Mouse (Mus musculus): ENCODE measurements around the gene Dmap1. TPM values are rescaled to one million over a fixed set of nuclear protein-coding genes. Genes with fewer than 3 reads are reported as not detected.

The Dmap1 gene
- polyA plus RNA-seq (2015; fragmentation: Nextera tagmentation; extraction: Ambion mirVana): 77.7 and 80.5 TPM in 2 replicates

DNA sequence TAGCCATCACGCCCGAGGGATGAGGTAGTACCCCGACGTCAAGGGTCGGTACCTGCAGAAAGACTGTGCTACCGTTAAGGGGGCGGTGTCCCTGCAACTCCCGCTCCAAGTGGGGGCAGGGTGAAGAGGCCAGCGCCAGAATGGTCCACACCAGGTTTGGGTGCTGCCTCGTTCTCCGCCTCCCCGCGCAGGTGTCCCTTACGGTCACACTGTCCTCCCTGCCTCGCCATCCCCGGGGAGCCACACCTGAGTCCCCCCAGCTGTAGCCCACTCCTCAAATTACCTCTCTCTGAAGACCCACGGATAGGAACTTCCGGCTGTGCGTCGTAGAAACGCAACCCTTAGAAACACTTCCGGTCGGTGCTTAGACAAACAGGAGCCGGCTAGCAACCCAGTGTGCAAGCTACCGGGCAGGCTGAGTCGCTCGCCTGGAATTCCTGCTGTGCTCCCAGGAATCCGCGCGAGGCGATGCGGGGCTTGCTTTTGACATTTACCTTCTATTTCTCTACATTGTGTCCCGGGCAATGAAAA is at the start of gene Dmap1:
Dmap1 (minus strand) TSS at position 343 of the 531 bp plus-strand sequence.
- H3K9ac ChIP-seq (ENCODE audit: low read depth, low read length): peak within 1 kb of the TSS; percentile 84
- under 1% methylated on average over 33 of the region's 33 CpGs for WGBS
- H3K9me3 ChIP-seq (ENCODE audit: control insufficient read depth, low read length): no peaks in the 10 kb centered on the region
- peaks cover 11% of the 10 kb centered on the region for H3K4me1 ChIP-seq (ENCODE audit: control insufficient read depth, insufficient read depth, low read depth, low read length)
- H3K4me2 ChIP-seq (ENCODE audit: low read length): peak within 1 kb of the TSS; percentile 76
- H3K36me3 ChIP-seq (ENCODE audit: control insufficient read depth, insufficient read depth, low read length): peaks cover 10% of the 10 kb centered on the region
- no peaks in the 10 kb centered on the region for H3K27me3 ChIP-seq (replicated peaks; ENCODE audit: control insufficient read depth, insufficient read depth, low read length)
- ATAC-seq: peak; percentile 92
- H3K27ac ChIP-seq (ENCODE audit: low read depth, low read length): peak within 1 kb of the TSS; percentile 65
- peak within 1 kb of the TSS; percentile 68 for H3K4me3 ChIP-seq (ENCODE audit: low read length)

DNA sequence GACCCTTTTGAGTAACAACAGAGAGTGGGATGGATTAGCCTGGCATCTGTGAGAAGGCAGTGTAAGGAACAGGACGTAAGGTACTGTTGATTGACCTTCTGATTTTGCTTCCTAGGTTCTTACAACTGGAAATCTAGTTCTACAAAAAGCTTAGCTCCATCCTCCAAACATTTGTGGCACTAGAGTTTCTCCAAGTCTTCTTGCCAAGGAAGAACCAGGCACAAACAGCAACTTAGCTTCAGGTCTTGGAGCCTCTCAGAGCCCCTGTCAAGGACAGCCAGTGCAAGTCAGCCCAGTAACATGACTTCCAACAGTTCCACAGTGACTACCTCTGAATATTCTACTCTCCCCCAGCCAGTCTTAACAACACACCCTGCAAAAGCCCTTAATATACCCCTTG is 42.0 kb upstream of the Dmap1 start, which contains the start of gene Gm12845:
Gm12845 (plus strand) TSS at position 301 of the 400 bp plus-strand sequence.
- Histone ChIP-seq H3K9me3 (ENCODE audit: control insufficient read depth, low read length) (no peaks in the 10 kb centered on the region), H3K27ac (ENCODE audit: low read depth, low read length) (no peak within 1 kb of the TSS), H3K27me3 (replicated peaks; ENCODE audit: control insufficient read depth, insufficient read depth, low read length) (no peaks in the 10 kb centered on the region), H3K4me2 (ENCODE audit: low read length) (no peak within 1 kb of the TSS), H3K4me1 (ENCODE audit: control insufficient read depth, insufficient read depth, low read depth, low read length) (no peaks in the 10 kb centered on the region), H3K9ac (ENCODE audit: low read depth, low read length) (no peak within 1 kb of the TSS), H3K4me3 (ENCODE audit: low read length) (no peak within 1 kb of the TSS), H3K36me3 (ENCODE audit: control insufficient read depth, insufficient read depth, low read length) (no peaks in the 10 kb centered on the region)
- no peak for ATAC-seq
- WGBS: 100% methylated on average over 1 of the region's 1 CpGs

DNA sequence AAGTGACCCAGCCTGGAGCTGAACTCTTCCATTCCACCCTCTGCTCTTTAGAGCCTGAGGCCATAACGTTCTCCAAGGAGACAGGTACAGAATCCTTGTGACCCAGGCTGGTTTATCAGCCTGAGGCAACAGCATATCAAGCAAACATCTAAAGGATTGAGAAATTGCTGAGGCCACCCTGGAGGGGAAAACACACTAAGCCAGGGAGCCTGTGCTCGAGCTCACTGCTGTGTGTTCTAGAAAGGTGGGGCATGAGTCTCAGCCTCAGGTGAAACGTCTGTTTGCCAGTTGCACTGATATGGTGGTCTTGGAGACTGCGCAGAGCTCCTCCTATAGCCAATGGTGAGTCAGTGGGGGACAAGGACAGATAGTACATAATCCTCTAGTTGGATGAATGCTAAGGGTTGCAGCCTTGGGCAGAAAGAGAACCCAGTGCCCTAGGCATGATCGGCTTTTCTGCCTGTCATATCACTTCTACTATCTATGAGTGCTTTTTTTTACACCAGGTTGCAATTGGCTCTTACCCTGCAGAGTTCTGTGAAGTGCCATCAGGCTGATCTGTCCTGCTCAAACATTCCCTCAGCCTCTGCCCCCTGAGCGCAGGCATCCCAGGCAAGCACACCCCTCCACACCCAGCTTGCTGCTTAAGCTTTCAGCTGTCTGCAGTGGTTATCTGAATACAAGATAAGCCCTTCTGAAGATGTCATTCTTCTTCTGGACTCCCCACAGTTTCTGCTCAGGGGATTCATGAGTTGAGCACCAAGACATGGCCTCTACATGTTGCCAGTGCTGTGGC is 31.4 kb upstream of the Dmap1 start:
- H3K4me3 ChIP-seq (ENCODE audit: low read length): no peak overlapping the region
- H3K9me3 ChIP-seq (ENCODE audit: control insufficient read depth, low read length): no peaks in the 10 kb centered on the region
- no peak for ATAC-seq
- 88% methylated on average over 6 of the region's 6 CpGs for WGBS
- no peaks in the 10 kb centered on the region for H3K36me3 ChIP-seq (ENCODE audit: control insufficient read depth, insufficient read depth, low read length)
- H3K27me3 ChIP-seq (replicated peaks; ENCODE audit: control insufficient read depth, insufficient read depth, low read length): no peaks in the 10 kb centered on the region
- H3K4me2 ChIP-seq (ENCODE audit: low read length): no peak overlapping the region
- no peak overlapping the region for H3K27ac ChIP-seq (ENCODE audit: low read depth, low read length)
- no peaks in the 10 kb centered on the region for H3K4me1 ChIP-seq (ENCODE audit: control insufficient read depth, insufficient read depth, low read depth, low read length)
- H3K9ac ChIP-seq (ENCODE audit: low read depth, low read length): no peak overlapping the region

DNA sequence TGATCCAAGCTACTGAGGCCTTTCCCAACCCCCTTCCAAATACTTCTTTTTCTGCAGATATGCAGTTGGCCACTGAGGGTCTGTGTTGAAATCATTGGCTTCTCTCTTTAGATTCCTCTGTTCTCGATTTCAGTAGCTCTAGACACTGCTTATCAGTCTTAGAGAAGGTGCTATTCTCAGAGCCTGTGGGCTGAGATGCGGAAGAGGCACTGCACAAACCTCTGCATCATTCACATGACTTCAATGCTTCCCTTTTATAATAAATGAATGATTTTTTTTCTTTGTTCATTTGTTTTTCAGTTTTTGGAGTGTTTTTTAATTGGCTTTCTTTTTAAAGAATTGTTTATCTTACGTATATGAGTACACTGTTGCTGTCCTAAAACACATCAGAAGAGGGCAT is 30.2 kb upstream of the Dmap1 start:
- no peak overlapping the region for H3K4me2 ChIP-seq (ENCODE audit: low read length)
- no peak overlapping the region for H3K27ac ChIP-seq (ENCODE audit: low read depth, low read length)
- WGBS: 86% methylated on average over 3 of the region's 3 CpGs
- no peaks in the 10 kb centered on the region for H3K4me1 ChIP-seq (ENCODE audit: control insufficient read depth, insufficient read depth, low read depth, low read length)
- H3K9ac ChIP-seq (ENCODE audit: low read depth, low read length): no peak overlapping the region
- H3K27me3 ChIP-seq (replicated peaks; ENCODE audit: control insufficient read depth, insufficient read depth, low read length): no peaks in the 10 kb centered on the region
- no peaks in the 10 kb centered on the region for H3K36me3 ChIP-seq (ENCODE audit: control insufficient read depth, insufficient read depth, low read length)
- no peak overlapping the region for H3K4me3 ChIP-seq (ENCODE audit: low read length)
- H3K9me3 ChIP-seq (ENCODE audit: control insufficient read depth, low read length): no peaks in the 10 kb centered on the region
- no peak for ATAC-seq

DNA sequence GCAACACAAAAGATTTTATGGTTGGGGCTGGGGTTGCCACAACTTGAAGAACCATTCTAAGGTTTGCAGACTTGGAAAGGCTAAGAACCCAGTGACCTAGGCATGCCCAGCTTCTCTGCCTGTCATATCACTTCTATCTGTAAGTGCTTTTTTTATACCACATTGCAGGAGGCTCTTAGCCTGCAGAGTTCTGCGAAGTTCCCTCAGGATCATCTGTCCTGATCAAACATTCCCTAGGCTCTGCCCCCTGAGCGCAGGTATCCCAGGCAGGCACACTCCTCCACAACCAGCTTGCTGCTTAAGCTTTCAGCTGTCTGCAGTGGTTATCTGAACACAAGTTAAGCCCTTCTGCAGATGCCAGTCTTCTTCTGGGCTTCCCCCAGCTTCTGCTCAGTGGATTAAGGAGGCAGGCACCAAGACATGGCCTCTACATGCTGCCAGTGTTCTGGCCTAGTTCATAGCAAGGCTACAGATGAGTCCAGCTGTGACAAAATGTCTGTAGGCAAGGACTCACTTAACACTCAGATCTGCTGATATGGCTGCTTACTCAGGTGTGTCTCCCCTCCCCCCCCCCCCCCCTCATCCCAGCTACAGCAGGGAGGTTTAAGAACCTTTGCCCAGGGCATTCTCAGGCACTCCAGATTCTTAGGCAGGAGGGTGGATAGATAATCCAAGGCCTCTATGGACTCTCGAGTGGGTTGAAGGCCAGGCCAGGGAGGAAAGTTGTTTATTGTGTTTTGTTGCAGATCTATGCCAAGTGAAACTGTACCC is 26.9 kb upstream of the Dmap1 start:
- ATAC-seq: no peak
- no peaks in the 10 kb centered on the region for H3K9me3 ChIP-seq (ENCODE audit: control insufficient read depth, low read length)
- H3K27ac ChIP-seq (ENCODE audit: low read depth, low read length): no peak overlapping the region

DNA sequence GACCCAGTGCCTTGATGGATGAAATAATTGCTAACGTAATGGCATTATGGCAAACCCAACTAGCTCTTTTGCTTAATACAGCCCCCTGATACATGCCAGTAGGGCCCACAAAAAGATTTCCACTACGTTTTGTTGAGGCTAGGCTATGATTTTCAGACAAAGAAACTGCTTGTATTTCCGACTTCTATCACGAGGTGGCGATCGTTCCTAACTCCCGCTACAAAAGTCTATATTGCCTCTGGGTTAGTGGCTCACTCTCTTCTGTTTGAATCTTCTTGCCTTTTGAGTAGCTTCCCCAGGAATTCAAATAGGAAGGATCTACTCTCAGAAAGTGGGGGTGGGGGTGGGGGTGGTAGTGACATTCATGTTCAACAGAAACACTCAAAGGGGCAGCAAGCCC is 23.3 kb upstream of the Dmap1 start:
- no peak overlapping the region for H3K4me3 ChIP-seq (ENCODE audit: low read length)
- H3K9me3 ChIP-seq (ENCODE audit: control insufficient read depth, low read length): no peaks in the 10 kb centered on the region

More for the DNA sequence above, 26.9 kb upstream of the Dmap1 start:
- Histone ChIP-seq H3K9ac (ENCODE audit: low read depth, low read length) (no peak overlapping the region), H3K27me3 (replicated peaks; ENCODE audit: control insufficient read depth, insufficient read depth, low read length) (no peaks in the 10 kb centered on the region), H3K4me1 (ENCODE audit: control insufficient read depth, insufficient read depth, low read depth, low read length) (no peaks in the 10 kb centered on the region), H3K36me3 (ENCODE audit: control insufficient read depth, insufficient read depth, low read length) (no peaks in the 10 kb centered on the region), H3K4me3 (ENCODE audit: low read length) (no peak overlapping the region), H3K4me2 (ENCODE audit: low read length) (no peak overlapping the region)
- WGBS: 91% methylated on average over 3 of the region's 3 CpGs

DNA sequence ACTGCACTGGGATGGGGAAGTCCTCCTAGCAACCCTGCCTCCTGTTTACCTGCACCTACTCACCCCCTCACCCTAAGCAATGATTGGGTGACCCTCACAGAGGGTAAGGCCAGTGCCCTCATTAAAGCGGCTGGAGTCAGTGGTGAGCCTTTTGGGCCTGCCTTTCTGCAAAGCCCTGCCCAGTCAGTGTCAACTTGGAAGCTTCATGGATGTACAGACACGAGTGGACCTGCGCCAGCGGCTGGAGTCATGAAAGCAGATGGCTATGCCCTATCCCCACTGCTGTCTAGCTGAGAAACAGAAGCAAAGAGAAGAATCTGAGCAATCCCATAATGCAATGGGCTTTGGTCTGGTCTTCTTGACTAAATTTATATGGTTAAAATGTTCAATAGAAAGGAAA is 4.3 kb upstream of the Dmap1 start:
- Histone ChIP-seq H3K27me3 (replicated peaks; ENCODE audit: control insufficient read depth, insufficient read depth, low read length) (no peaks in the 10 kb centered on the region), H3K9ac (ENCODE audit: low read depth, low read length) (no peak overlapping the region), H3K4me1 (ENCODE audit: control insufficient read depth, insufficient read depth, low read depth, low read length) (peaks cover 5% of the 10 kb centered on the region), H3K4me3 (ENCODE audit: low read length) (no peak overlapping the region), H3K4me2 (ENCODE audit: low read length) (no peak overlapping the region), H3K9me3 (ENCODE audit: control insufficient read depth, low read length) (no peaks in the 10 kb centered on the region), H3K27ac (ENCODE audit: low read depth, low read length) (no peak overlapping the region), H3K36me3 (ENCODE audit: control insufficient read depth, insufficient read depth, low read length) (no peaks in the 10 kb centered on the region)
- 81% methylated on average over 4 of the region's 4 CpGs for WGBS
- ATAC-seq: no peak

More for the DNA sequence above, 23.3 kb upstream of the Dmap1 start:
- Histone ChIP-seq H3K27ac (ENCODE audit: low read depth, low read length) (no peak overlapping the region), H3K36me3 (ENCODE audit: control insufficient read depth, insufficient read depth, low read length) (no peaks in the 10 kb centered on the region), H3K4me2 (ENCODE audit: low read length) (no peak overlapping the region), H3K9ac (ENCODE audit: low read depth, low read length) (no peak overlapping the region), H3K27me3 (replicated peaks; ENCODE audit: control insufficient read depth, insufficient read depth, low read length) (no peaks in the 10 kb centered on the region), H3K4me1 (ENCODE audit: control insufficient read depth, insufficient read depth, low read depth, low read length) (no peaks in the 10 kb centered on the region)
- 0 out of 2 replicates have a peak, but pooled peaks have one; percentile 37 for ATAC-seq
- 6% methylated on average over 7 of the region's 7 CpGs for WGBS

DNA sequence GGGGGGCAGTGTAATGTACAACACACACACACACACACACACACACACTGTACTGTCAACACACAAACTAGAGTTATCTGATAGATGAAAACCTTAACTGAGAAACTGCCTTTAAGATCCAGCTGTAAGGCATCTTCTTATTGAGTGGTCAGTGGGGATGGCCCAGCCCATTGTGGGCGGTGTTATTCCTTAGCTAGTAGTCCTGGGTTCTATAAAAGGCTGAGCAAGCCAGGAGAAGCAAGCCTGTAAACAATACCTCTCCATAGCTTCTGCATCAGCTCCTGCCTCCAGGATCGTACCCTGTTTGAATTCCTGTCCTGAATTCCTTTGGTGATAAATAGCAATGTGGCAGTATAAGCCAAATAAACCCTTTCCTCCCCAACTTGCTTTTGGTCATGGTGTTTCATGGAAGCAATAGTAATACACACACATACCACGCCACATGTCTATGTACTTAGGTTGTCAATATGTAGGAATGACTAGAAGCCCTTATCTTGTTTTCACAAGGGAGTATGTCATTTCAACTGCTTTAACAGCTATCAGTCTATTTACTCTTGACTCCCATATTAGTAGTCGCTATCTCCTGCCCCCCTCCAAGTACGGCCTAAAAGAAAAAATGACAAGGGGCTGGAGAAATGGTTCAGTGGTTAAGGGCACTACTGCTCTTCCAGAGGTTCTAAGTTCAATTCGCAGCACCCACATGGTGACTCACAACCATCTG is 1.1 kb upstream of the Dmap1 start:
- H3K9me3 ChIP-seq (ENCODE audit: control insufficient read depth, low read length): no peaks in the 10 kb centered on the region
- no peak overlapping the region for H3K27ac ChIP-seq (ENCODE audit: low read depth, low read length)
- H3K9ac ChIP-seq (ENCODE audit: low read depth, low read length): no peak overlapping the region
- no peak overlapping the region for H3K4me3 ChIP-seq (ENCODE audit: low read length)
- WGBS: 84% methylated on average over 6 of the region's 6 CpGs
- no peak for ATAC-seq
- H3K36me3 ChIP-seq (ENCODE audit: control insufficient read depth, insufficient read depth, low read length): peaks cover 7% of the 10 kb centered on the region
- H3K4me2 ChIP-seq (ENCODE audit: low read length): no peak overlapping the region
- no peaks in the 10 kb centered on the region for H3K27me3 ChIP-seq (replicated peaks; ENCODE audit: control insufficient read depth, insufficient read depth, low read length)
- peaks cover 11% of the 10 kb centered on the region for H3K4me1 ChIP-seq (ENCODE audit: control insufficient read depth, insufficient read depth, low read depth, low read length)

Data from hindbrain, embryonic 16.5 days (tissue).